Mouse (Mus musculus): ENCODE data around the gene Opn3. TPM values are rescaled to one million over a fixed set of nuclear protein-coding genes. Genes with fewer than 3 reads are reported as not detected.

Gene Opn3
- total and polyA plus RNA-seq, 3 experiments = 0.50 to 2.2 TPM; not detected in 1

- Histone ChIP-seq H3K36me3 (ENCODE audit: control insufficient read depth in 1 of 2, insufficient read depth in 2 of 2, low read length in 2 of 2) (no peaks in the 10 kb centered on the region), H3K9ac (ENCODE audit: control insufficient read depth, low read depth, low read length, poor library complexity, severe bottlenecking) (no peak overlapping the region), H3K27ac (ENCODE audit: control insufficient read depth, low read depth, low read length) (no peak overlapping the region), H3K9me3 (replicated peaks; ENCODE audit: insufficient read depth, low read length) (no peaks in the 10 kb centered on the region), H3K27me3 (ENCODE audit: control insufficient read depth in 1 of 2, insufficient read depth in 2 of 2, low read length in 2 of 2) (no peaks in the 10 kb centered on the region), H3K79me2 (ENCODE audit: control insufficient read depth, insufficient read depth, low read length, poor library complexity) (no peaks in the 10 kb centered on the region), H3K4me1 (ENCODE audit: control insufficient read depth in 1 of 2, insufficient read depth in 2 of 2, low read length in 2 of 2) (no peaks in the 10 kb centered on the region), H3K4me3 (ENCODE audit: control insufficient read depth in 1 of 2, insufficient read depth in 1 of 2, low read depth in 2 of 2, low read length in 2 of 2) (no peak overlapping the region)
- TF ChIP-seq NRF1 (IDR thresholded peaks at IDR 0.05; ENCODE audit: insufficient read depth, low read depth, low read length, poor library complexity, severe bottlenecking) (no peak), HCFC1 (IDR thresholded peaks at IDR 0.05; ENCODE audit: low read depth, low read length) (no peak)
- no peak for DNase-seq (ENCODE audit: low read depth, low spot score)
Measured at GRCm38 (mm10) chr1:175673563-175674325, 18.8 kb downstream of the Opn3 start.

- Histone ChIP-seq H3K27ac (ENCODE audit: control insufficient read depth, low read depth, low read length) (no peak overlapping the region), H3K36me3 (ENCODE audit: control insufficient read depth in 1 of 2, insufficient read depth in 2 of 2, low read length in 2 of 2) (no peaks in the 10 kb centered on the region), H3K9me3 (replicated peaks; ENCODE audit: insufficient read depth, low read length) (no peaks in the 10 kb centered on the region), H3K4me1 (ENCODE audit: control insufficient read depth in 1 of 2, insufficient read depth in 2 of 2, low read length in 2 of 2) (no peaks in the 10 kb centered on the region), H3K79me2 (ENCODE audit: control insufficient read depth, insufficient read depth, low read length, poor library complexity) (no peaks in the 10 kb centered on the region), H3K9ac (ENCODE audit: control insufficient read depth, low read depth, low read length, poor library complexity, severe bottlenecking) (no peak overlapping the region), H3K27me3 (ENCODE audit: control insufficient read depth in 1 of 2, insufficient read depth in 2 of 2, low read length in 2 of 2) (no peaks in the 10 kb centered on the region), H3K4me3 (ENCODE audit: control insufficient read depth in 1 of 2, insufficient read depth in 1 of 2, low read depth in 2 of 2, low read length in 2 of 2) (no peak overlapping the region)
- peak; percentile 46 for DNase-seq (ENCODE audit: low read depth, low spot score)
- TF ChIP-seq E2F4 (IDR thresholded peaks at IDR 0.05; ENCODE audit: borderline replicate concordance, low read depth, low read length) (no peak), CTCF (IDR thresholded peaks at IDR 0.05 in 2 of 3, conservative IDR thresholded peaks at IDR 0.05 in 1 of 3; ENCODE audit: control insufficient read depth in 1 of 3, insufficient read depth in 1 of 3, low read depth in 2 of 3, low read length in 3 of 3, poor library complexity in 1 of 3, severe bottlenecking in 1 of 3) (peak in 2 of 3 experiments; percentile 24 to 53; a peak in 4 of 6 replicates), RAD21 (IDR thresholded peaks at IDR 0.05; ENCODE audit: low read depth, low read length) (peak; percentile 47), SMC3 (IDR thresholded peaks at IDR 0.05; ENCODE audit: low read depth, low read length) (peak; percentile 60), ETS1 (IDR thresholded peaks at IDR 0.05; ENCODE audit: low read depth, low read length) (no peak), ZC3H11A (IDR thresholded peaks at IDR 0.05; ENCODE audit: low read depth, low read length) (peak; percentile 26; the same call in 1 of the 2 replicates), MYC (IDR thresholded peaks at IDR 0.05; ENCODE audit: low read depth, low read length) (no peak)
Measured at GRCm38 (mm10) chr1:175671626-175672025, 20.9 kb downstream of the Opn3 start.

- TF ChIP-seq GABPA (IDR thresholded peaks at IDR 0.05; ENCODE audit: low read depth, low read length) (no peak), ZNF384 (IDR thresholded peaks at IDR 0.05; ENCODE audit: low read depth, low read length) (no peak), ZKSCAN1 (IDR thresholded peaks at IDR 0.05; ENCODE audit: low read depth, low read length) (no peak), EP300 (IDR thresholded peaks at IDR 0.05; ENCODE audit: low read depth in 1 of 2, low read length in 2 of 2) (no peak), E2F4 (IDR thresholded peaks at IDR 0.05; ENCODE audit: borderline replicate concordance, low read depth, low read length) (no peak), ZC3H11A (IDR thresholded peaks at IDR 0.05; ENCODE audit: low read depth, low read length) (no peak), ZMIZ1 (IDR thresholded peaks at IDR 0.05; ENCODE audit: low read depth, low read length) (no peak), MYC (IDR thresholded peaks at IDR 0.05; ENCODE audit: low read depth, low read length) (no peak), UBTF (IDR thresholded peaks at IDR 0.05; ENCODE audit: borderline replicate concordance, insufficient read depth, low read depth, low read length) (no peak), MAX (IDR thresholded peaks at IDR 0.05; ENCODE audit: low read length) (no peak), JUND (IDR thresholded peaks at IDR 0.05; ENCODE audit: low read depth, low read length) (no peak), MEF2A (IDR thresholded peaks at IDR 0.05; ENCODE audit: extremely low read depth, insufficient replicate concordance, low read depth, low read length, poor library complexity, severe bottlenecking) (no peak), BHLHE40 (IDR thresholded peaks at IDR 0.05; ENCODE audit: borderline replicate concordance, low read depth, low read length) (no peak), USF2 (IDR thresholded peaks at IDR 0.05; ENCODE audit: borderline replicate concordance in 1 of 2, insufficient read depth in 1 of 2, low read depth in 1 of 2, low read length in 2 of 2) (no peak), POLR2AphosphoS2 (IDR thresholded peaks at IDR 0.05; ENCODE audit: low read length) (no peak), NRF1 (IDR thresholded peaks at IDR 0.05; ENCODE audit: insufficient read depth, low read depth, low read length, poor library complexity, severe bottlenecking) (no peak)
- H3K9me3 ChIP-seq (replicated peaks; ENCODE audit: insufficient read depth, low read length) = no peaks in the 10 kb centered on the region
- DNase-seq (ENCODE audit: low read depth, low spot score) = no peak
Measured at GRCm38 (mm10) chr1:175670042-175670441, 22.5 kb downstream of the Opn3 start.

More at GRCm38 (mm10) chr1:175670042-175670441, 22.5 kb downstream of the Opn3 start:
- Histone ChIP-seq H3K79me2 (ENCODE audit: control insufficient read depth, insufficient read depth, low read length, poor library complexity) (no peaks in the 10 kb centered on the region), H3K27ac (ENCODE audit: control insufficient read depth, low read depth, low read length) (no peak overlapping the region), H3K9ac (ENCODE audit: control insufficient read depth, low read depth, low read length, poor library complexity, severe bottlenecking) (no peak overlapping the region), H3K4me1 (ENCODE audit: control insufficient read depth in 1 of 2, insufficient read depth in 2 of 2, low read length in 2 of 2) (no peaks in the 10 kb centered on the region), H3K27me3 (ENCODE audit: control insufficient read depth in 1 of 2, insufficient read depth in 2 of 2, low read length in 2 of 2) (no peaks in the 10 kb centered on the region), H3K4me3 (ENCODE audit: control insufficient read depth in 1 of 2, insufficient read depth in 1 of 2, low read depth in 2 of 2, low read length in 2 of 2) (no peak overlapping the region), H3K36me3 (ENCODE audit: control insufficient read depth in 1 of 2, insufficient read depth in 2 of 2, low read length in 2 of 2) (no peaks in the 10 kb centered on the region)
